Mouse (Mus musculus): ENCODE measurements around the gene Htr7.
A peak's percentile ranks its signal among the peaks of the same experiment; 100 is the strongest.

Htr7 gene

DNA sequence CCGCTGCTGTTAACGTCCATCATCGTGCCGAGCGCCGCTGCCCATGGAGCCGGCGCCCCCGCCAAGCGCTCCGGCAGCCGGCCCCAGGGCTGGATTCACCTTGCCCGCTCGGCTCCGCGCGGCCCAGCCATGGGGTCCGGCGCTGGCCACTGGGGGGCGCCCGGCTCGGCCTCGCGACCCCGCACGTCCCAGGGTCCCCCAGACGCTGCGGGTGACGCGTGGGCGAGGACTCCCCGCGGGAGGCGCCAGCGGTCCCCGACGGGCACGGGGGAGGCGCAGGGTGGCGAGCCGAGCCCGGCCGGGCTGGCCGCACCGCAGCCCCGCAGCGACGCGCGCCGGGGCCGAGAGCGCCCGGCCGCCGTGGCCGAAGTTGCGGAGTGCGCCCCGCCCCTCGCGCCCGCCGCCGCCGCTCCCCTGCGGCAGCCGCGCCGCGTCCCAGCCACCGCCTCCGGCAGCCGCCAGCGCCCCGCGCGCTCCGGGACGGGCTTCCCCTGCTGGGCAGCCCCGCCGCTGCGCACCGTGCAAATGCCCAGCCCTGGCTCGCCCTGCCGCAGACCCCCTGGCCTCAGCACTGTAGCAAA, at the start of gene Htr7:
TSS of gene Htr7 (minus strand) at position 277 of the 581 bp plus-strand sequence.
- Histone ChIP-seq H3K36me3 (ENCODE audit: control insufficient read depth, insufficient read depth, low read length, poor library complexity, severe bottlenecking) (no peaks in the 10 kb centered on the region), H3K27me3 (ENCODE audit: control insufficient read depth, insufficient read depth, low read length, poor library complexity, severe bottlenecking) (peaks cover 4% of the 10 kb centered on the region)
- DNase-seq (ENCODE audit: low read depth, low spot score): peak; percentile 3

DNA sequence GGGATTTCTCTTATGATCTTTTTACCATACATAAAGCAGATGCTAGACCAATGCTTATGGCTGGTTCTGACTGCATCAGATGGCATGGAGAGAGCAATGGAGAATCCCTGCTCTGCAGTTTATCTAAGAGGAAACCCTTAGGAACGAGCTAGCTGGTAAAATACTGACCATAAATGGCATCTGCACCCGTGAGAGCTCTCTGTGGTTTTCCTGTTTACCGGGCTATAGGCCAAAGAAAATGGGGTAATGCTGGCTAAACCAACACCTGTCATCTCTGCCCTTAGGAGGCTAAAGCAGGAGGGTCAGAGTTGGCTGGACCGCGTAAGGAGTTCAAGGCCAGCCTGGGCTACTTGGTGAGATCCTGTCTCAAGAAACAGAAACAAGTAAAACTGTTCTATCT, 46.6 kb upstream of the Htr7 start:
- peaks cover 11% of the 10 kb centered on the region for H3K36me3 ChIP-seq (ENCODE audit: control insufficient read depth, insufficient read depth, low read length, poor library complexity, severe bottlenecking)
- DNase-seq (ENCODE audit: low read depth, low spot score): no peak
- H3K27me3 ChIP-seq (ENCODE audit: control insufficient read depth, insufficient read depth, low read length, poor library complexity, severe bottlenecking): no peaks in the 10 kb centered on the region

DNA sequence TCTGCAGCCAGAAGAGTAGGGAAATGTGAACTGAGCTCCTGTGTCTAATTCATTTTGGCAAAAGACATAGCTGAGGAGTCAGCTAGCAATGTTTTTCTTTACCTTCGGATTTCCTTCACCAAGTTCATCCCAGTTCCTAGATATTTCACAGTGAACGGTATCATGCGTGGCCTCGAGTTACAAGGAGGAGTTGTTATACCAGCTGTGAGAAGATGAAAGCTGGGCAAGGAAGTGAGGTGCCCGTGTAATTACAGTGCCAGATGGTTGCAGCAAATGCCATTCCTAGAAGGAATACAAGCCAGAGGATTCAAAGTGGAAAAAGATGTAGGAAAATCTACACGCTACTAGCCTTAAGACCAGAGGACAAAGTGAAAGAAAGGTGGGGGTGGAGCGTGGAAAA, 41.6 kb upstream of the Htr7 start:
- Histone ChIP-seq H3K36me3 (ENCODE audit: control insufficient read depth, insufficient read depth, low read length, poor library complexity, severe bottlenecking) (peaks cover 16% of the 10 kb centered on the region), H3K27me3 (ENCODE audit: control insufficient read depth, insufficient read depth, low read length, poor library complexity, severe bottlenecking) (no peaks in the 10 kb centered on the region)
- DNase-seq (ENCODE audit: low read depth, low spot score): no peak

DNA sequence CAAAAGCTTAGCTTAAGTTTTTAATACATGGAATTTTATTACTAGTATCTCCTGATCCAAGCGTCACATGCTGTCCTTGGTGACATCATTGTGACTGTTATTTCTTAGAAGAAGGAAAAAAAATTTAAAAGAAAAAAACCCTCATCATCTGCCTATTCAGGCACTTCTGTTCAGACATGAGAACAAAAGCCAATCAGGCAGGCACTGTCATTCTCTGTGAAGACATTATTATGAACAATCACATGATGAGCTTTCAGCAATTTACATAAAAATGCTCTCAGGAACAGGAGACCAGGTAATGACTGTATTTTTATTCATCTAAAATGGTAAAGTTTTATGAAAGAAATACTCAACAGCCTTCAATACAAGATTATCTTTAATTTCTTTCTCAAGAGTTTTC, 41.0 kb upstream of the Htr7 start:
- Histone ChIP-seq H3K36me3 (ENCODE audit: control insufficient read depth, insufficient read depth, low read length, poor library complexity, severe bottlenecking) (peaks cover 19% of the 10 kb centered on the region), H3K27me3 (ENCODE audit: control insufficient read depth, insufficient read depth, low read length, poor library complexity, severe bottlenecking) (no peaks in the 10 kb centered on the region)
- no peak for DNase-seq (ENCODE audit: low read depth, low spot score)

DNA sequence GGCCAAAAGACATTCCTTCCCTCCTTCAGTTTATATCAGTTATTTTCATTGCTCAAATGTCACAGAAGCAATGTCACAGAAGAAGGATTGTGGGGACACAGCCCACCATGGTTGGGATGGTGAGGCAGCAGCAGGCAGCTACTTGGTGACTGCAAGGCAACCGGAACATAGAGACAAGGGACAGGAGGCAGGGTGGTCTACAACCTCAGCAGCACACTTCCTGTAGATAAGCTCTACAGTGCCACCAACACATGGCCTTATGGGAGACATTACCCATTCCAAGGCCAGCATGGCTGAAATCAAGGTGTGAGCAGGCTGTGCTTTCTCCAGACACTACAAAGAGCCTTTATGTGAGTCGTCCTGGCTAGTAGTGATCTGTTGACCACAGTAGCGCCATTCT, 39.9 kb upstream of the Htr7 start:
- H3K27me3 ChIP-seq (ENCODE audit: control insufficient read depth, insufficient read depth, low read length, poor library complexity, severe bottlenecking): no peaks in the 10 kb centered on the region
- no peak for DNase-seq (ENCODE audit: low read depth, low spot score)

DNA sequence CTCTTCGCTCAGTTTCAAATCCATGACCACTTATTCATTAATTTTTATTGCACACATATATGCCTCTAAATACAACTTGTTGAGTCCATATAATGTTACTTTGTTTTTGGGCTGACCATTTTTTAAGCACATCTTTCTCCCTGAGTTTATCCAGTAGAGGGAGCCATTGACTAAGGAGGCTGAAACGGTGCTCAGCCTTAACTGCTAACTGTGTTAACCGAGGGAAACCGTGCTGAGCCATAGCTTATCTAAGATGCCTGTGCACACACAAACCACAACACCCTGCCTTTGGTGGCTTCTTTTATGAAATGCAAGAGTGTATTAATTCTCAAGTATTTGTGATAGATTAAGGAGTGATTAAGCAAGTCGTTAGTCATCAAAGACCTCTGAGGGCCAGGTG, 33.5 kb upstream of the Htr7 start:
- H3K27me3 ChIP-seq (ENCODE audit: control insufficient read depth, insufficient read depth, low read length, poor library complexity, severe bottlenecking): no peaks in the 10 kb centered on the region
- peaks cover 19% of the 10 kb centered on the region for H3K36me3 ChIP-seq (ENCODE audit: control insufficient read depth, insufficient read depth, low read length, poor library complexity, severe bottlenecking)
- peak; percentile 49 for DNase-seq (ENCODE audit: low read depth, low spot score)

More for the DNA sequence above, 39.9 kb upstream of the Htr7 start:
- peaks cover 18% of the 10 kb centered on the region for H3K36me3 ChIP-seq (ENCODE audit: control insufficient read depth, insufficient read depth, low read length, poor library complexity, severe bottlenecking)

DNA sequence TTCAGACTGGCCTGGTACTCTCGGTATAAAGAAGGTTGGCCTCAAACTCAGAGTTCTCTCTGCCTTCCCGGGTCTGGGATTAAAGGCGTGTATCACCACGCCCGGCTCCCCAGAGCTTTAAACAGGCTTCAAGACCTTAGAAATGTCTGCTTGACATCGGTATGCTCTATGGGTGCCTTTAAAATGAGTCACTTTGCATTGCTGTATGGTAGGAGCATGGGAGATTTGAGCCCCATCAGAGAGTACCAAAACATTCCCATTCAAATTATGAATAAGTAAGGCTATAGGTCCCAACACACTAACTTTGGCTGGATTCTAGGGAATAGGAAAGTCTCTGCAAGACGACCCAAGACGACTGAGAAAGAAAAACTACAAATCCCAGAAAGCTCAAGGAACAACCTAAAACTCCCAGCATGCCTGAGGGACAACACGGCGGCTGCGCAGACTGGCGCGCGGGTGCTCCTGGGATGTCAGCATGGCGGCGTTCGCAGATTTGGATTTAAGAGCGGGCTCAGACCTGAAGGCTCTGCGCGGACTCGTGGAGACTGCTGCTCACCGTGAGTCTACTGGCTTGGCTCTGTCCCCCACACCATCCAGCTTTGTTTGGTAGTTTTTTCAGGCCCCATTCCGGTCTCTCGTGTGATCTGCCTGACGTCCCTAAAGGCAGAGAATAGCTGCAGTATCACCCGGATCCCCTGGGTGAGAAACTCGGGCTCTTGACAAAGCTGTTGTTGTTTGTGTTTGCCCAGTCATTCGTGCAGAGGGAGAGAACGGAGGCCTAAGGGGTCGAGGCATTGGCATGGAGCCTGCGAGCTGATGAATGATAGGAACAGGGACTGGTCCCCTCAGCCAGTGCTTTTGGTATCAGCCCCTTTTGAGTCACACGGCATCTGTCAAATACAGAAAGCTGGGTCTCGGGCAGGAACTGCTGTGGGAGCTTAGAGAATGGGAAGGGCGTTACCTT, 26.2 kb upstream of the Htr7 start, which contains the start of gene Rpp30:
TSS of gene Rpp30 (plus strand) at position 455 of the 964 bp plus-strand sequence.
- Histone ChIP-seq H3K36me3 (ENCODE audit: control insufficient read depth, insufficient read depth, low read length, poor library complexity, severe bottlenecking) (no peaks in the 10 kb centered on the region; the same call in 1 of the 2 replicates), H3K27me3 (ENCODE audit: control insufficient read depth, insufficient read depth, low read length, poor library complexity, severe bottlenecking) (no peaks in the 10 kb centered on the region)
- peak; percentile 92 for DNase-seq (ENCODE audit: low read depth, low spot score)

DNA sequence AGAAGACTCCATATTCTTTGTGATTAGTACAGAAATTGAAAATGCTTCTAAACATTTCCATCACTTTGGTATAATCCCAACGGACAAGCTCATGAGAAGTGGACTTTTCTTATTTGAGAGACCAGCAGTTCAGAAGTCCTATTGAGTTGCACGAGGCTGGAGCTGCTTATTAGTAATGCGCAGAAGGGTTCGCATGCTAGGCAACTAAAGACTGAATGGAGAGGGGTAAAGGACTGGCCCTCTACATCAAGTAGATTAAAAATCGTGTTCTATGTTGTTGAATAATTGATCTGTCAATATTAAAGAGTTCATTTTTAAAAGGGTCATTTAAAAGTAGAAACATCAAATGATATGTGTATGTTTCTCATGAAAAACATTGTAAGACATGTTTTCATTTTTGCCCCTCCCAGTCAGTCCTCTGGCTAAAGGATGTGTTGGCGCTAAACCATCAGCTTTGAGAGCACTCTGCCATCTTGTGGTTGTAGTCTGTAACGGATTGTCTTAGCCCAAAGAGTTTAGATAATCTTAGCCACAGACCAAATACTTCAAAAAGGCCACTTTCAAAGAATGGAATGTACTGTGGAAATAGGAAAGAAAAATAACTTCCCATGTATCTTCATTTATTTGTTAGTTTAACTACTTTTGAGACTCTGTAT, 25.4 kb upstream of the Htr7 start:
- peak; percentile 81 for DNase-seq (ENCODE audit: low read depth, low spot score)
- Histone ChIP-seq H3K27me3 (ENCODE audit: control insufficient read depth, insufficient read depth, low read length, poor library complexity, severe bottlenecking) (no peaks in the 10 kb centered on the region), H3K36me3 (ENCODE audit: control insufficient read depth, insufficient read depth, low read length, poor library complexity, severe bottlenecking) (no peaks in the 10 kb centered on the region)

DNA sequence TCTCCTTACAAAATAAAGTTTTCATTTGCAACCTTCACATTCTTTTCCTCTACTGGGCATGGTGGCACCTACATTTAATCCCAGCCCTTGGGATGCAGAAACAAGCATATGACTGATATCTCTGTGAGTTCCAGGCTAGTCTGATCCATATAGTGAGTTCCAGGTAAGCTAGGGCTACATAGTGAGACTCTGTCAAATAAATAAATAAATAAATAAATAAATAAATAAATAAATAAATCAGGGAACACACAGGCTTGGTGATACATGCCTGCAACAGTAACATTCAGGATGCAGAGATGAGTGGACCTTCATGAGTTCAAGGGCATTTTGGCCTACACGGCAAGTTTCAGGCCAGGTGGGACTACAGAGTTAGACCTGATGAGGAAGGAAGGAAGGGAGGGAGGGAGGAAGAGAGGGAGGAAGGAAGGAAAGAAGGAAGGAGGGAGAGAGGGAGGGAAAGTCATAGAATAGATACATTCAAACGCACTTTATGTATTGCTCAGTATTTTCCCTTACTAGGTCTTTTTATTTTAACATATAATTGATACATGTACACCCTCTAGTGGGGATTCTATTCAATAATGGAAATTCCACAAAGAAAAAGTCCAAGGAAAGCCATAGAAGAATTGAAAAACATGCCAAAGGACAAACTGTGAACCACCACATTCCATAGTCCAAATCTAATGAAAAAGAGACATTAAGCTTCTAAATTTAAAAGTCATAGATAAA, 5.7 kb upstream of the Htr7 start:
- no peak for DNase-seq (ENCODE audit: low read depth, low spot score)
- no peaks in the 10 kb centered on the region for H3K36me3 ChIP-seq (ENCODE audit: control insufficient read depth, insufficient read depth, low read length, poor library complexity, severe bottlenecking)

DNA sequence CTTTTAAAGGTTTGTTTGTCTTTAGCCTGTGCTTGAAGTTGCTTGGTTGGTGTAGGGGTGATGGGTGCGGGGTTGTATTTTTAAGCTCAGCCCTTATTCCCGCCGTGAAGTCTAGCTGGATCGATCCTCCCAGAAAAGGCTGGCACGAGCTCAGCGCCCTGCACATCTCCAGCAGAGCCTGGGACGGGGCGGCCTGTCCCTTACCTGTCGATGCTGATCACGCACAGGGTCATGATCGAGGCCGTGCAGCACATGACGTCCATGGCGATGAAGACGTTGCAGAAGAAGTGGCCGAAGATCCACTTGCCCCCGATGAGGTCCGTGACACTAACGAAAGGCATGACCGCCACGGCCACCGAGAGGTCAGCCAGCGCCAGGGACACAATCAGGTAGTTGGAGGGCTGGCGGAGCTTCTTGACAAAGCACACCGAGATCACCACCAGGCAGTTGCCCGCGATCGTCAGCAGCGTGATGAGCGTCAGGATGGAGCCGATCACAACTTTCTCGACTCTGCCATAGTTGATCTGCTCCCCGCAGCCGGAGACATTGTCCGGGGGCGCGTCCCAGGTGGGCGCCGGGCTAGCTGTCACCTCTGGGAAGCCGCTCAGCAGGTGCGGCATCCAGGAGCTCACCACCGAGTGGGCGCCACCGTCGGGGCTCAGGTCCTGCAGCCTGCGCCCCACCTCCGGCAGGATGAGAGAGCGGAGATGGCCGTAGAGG, 645 bp downstream of the Htr7 start:
- Histone ChIP-seq H3K27me3 (ENCODE audit: control insufficient read depth, insufficient read depth, low read length, poor library complexity, severe bottlenecking) (peaks cover 4% of the 10 kb centered on the region), H3K36me3 (ENCODE audit: control insufficient read depth, insufficient read depth, low read length, poor library complexity, severe bottlenecking) (no peaks in the 10 kb centered on the region)
- DNase-seq (ENCODE audit: low read depth, low spot score): no peak

More for the DNA sequence above, 5.7 kb upstream of the Htr7 start:
- H3K27me3 ChIP-seq (ENCODE audit: control insufficient read depth, insufficient read depth, low read length, poor library complexity, severe bottlenecking): no peaks in the 10 kb centered on the region

DNA sequence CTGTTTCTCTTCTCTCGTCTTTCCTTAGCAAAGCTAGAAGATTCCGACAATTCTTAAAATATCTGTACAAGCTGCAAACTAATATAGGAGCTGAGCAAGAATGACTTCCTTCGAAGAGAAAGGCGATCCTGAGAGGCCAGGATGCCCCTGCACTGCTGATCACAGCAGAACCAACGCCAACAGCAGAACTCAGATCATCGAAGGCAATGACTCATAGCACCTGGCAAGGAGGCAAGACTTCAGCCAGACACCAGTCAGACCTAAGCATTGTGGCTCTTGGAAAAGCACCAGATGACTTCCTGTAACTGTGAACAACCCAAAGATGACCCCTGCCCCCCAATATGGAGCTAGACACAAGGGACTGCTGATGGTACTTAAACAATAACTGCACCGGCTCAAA, 11.3 kb downstream of the Htr7 start:
- H3K36me3 ChIP-seq (ENCODE audit: control insufficient read depth, insufficient read depth, low read length, poor library complexity, severe bottlenecking): no peaks in the 10 kb centered on the region
- no peaks in the 10 kb centered on the region for H3K27me3 ChIP-seq (ENCODE audit: control insufficient read depth, insufficient read depth, low read length, poor library complexity, severe bottlenecking)
- no peak for DNase-seq (ENCODE audit: low read depth, low spot score)

DNA sequence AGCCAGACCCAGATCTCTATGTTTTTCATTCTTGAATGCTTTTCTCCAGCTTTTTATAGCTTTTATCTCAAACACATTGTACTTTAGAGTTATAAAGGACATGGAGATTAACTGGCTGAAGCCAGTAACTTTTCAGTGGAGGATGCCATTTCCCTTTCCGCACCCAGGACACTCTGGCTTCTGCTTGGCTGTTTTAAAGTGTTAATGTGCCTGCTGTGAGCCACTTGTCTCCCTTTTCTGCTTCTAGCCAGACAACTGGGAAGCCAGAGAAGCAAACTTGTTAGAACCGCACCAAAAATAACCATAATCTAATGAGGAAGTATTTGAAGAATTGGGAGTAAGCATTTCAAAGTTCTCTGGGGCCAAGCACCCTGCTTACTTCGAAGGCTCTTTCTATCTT, 42.5 kb downstream of the Htr7 start:
- no peaks in the 10 kb centered on the region; the same call in 1 of the 2 replicates for H3K27me3 ChIP-seq (ENCODE audit: control insufficient read depth, insufficient read depth, low read length, poor library complexity, severe bottlenecking)
- no peak for DNase-seq (ENCODE audit: low read depth, low spot score)
- no peaks in the 10 kb centered on the region for H3K36me3 ChIP-seq (ENCODE audit: control insufficient read depth, insufficient read depth, low read length, poor library complexity, severe bottlenecking)

DNA sequence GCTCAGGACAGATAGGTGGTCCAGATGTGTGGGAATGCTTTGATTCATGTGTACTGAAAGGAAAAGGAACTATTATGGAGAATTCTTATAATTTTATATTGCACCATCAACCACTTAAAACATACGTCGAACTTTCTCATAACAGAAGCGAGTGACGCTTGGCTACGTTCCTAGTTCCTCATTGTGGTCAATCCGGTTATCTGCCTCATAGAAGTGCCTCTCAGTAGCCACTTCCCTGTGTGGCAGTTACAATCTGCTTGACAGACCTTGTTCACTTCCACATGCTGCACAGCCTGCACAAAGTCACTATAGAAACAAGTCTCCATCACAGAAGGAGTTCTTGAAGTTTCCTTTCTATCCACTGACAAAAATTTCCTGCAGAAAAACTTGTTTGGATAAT, 51.0 kb downstream of the Htr7 start:
- peak; percentile 86 for DNase-seq (ENCODE audit: low read depth, low spot score)
- H3K36me3 ChIP-seq (ENCODE audit: control insufficient read depth, insufficient read depth, low read length, poor library complexity, severe bottlenecking): no peaks in the 10 kb centered on the region

DNA sequence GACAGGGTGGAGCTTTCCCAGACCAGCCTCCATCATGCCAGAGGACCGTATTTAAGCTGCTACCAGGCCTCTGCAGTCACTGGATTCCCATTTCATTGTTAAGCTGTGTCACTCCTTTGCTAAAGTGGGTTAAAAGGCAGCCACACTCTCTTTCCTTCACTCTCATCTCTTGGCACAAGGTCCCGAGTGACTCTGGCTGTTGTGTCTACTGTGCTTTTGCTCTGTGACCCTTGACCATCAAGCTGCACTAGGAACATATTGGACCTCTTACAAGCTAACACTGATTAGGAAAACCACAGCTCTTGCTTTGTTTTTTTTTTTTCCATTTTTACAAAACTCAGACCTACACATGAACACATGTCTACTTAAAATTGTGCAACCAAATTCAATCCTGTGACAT, 52.3 kb downstream of the Htr7 start:
- H3K36me3 ChIP-seq (ENCODE audit: control insufficient read depth, insufficient read depth, low read length, poor library complexity, severe bottlenecking): no peaks in the 10 kb centered on the region
- H3K27me3 ChIP-seq (ENCODE audit: control insufficient read depth, insufficient read depth, low read length, poor library complexity, severe bottlenecking): no peaks in the 10 kb centered on the region
- no peak for DNase-seq (ENCODE audit: low read depth, low spot score)

More for the DNA sequence above, 51.0 kb downstream of the Htr7 start:
- no peaks in the 10 kb centered on the region for H3K27me3 ChIP-seq (ENCODE audit: control insufficient read depth, insufficient read depth, low read length, poor library complexity, severe bottlenecking)
